Mouse (Mus musculus): ENCODE data around the gene Gm17190. TPM values are rescaled to one million over a fixed set of nuclear protein-coding genes. Genes with fewer than 3 reads are reported as not detected.

The Gm17190 gene
- polyA plus RNA-seq, 1 experiment: not detected

GRCm38 (mm10) chr13:96129081-96129480, 47.2 kb downstream of the Gm17190 start:
- no peak for DNase-seq (ENCODE audit: low read depth in 1 of 2, low spot score in 2 of 2)
- TF ChIP-seq POLR2A (IDR thresholded peaks at IDR 0.05; ENCODE audit: low read depth, low read length) (no peak), CTCF (IDR thresholded peaks at IDR 0.05; ENCODE audit: extremely low read depth, insufficient read depth, insufficient read length, insufficient replicate concordance) (no peak)
- Histone ChIP-seq H3K27me3 (ENCODE audit: control insufficient read depth, insufficient read depth, low read length) (peaks cover 10% of the 10 kb centered on the region), H3K4me3 (ENCODE audit: extremely low read depth, insufficient read depth, insufficient read length) (no peak overlapping the region), H3K27ac (ENCODE audit: insufficient read depth, low read length) (no peak overlapping the region), H3K36me3 (ENCODE audit: control insufficient read depth, insufficient read depth, low read length) (no peaks in the 10 kb centered on the region), H3K4me1 (ENCODE audit: control insufficient read depth, insufficient read depth, insufficient read length) (no peaks in the 10 kb centered on the region; the same call in 1 of the 2 replicates)
- WGBS: 81% methylated on average over 3 of the region's 3 CpGs

GRCm38 (mm10) chr13:96131050-96131449, 49.2 kb downstream of the Gm17190 start:
- Histone ChIP-seq H3K4me1 (ENCODE audit: control insufficient read depth, insufficient read depth, insufficient read length) (no peaks in the 10 kb centered on the region; the same call in 1 of the 2 replicates), H3K27me3 (ENCODE audit: control insufficient read depth, insufficient read depth, low read length) (peaks cover 10% of the 10 kb centered on the region), H3K36me3 (ENCODE audit: control insufficient read depth, insufficient read depth, low read length) (no peaks in the 10 kb centered on the region), H3K27ac (ENCODE audit: insufficient read depth, low read length) (no peak overlapping the region), H3K4me3 (ENCODE audit: extremely low read depth, insufficient read depth, insufficient read length) (no peak overlapping the region)
- WGBS: 2% methylated on average over 30 of the region's 30 CpGs
- no peak for DNase-seq (ENCODE audit: low read depth in 1 of 2, low spot score in 2 of 2)
- no peak for TF ChIP-seq CTCF (IDR thresholded peaks at IDR 0.05; ENCODE audit: extremely low read depth, insufficient read depth, insufficient read length, insufficient replicate concordance)
- no peak for TF ChIP-seq POLR2A (IDR thresholded peaks at IDR 0.05; ENCODE audit: low read depth, low read length)

- Histone ChIP-seq H3K36me3 (ENCODE audit: control insufficient read depth, insufficient read depth, low read length) (no peaks in the 10 kb centered on the region), H3K4me1 (ENCODE audit: control insufficient read depth, insufficient read depth, insufficient read length) (no peaks in the 10 kb centered on the region; the same call in 1 of the 2 replicates), H3K27ac (ENCODE audit: insufficient read depth, low read length) (no peak overlapping the region), H3K4me3 (ENCODE audit: extremely low read depth, insufficient read depth, insufficient read length) (no peak overlapping the region), H3K27me3 (ENCODE audit: control insufficient read depth, insufficient read depth, low read length) (peaks cover 10% of the 10 kb centered on the region)
- DNase-seq (ENCODE audit: low read depth in 1 of 2, low spot score in 2 of 2): no peak
- no peak for TF ChIP-seq POLR2A (IDR thresholded peaks at IDR 0.05; ENCODE audit: low read depth, low read length)
- TF ChIP-seq CTCF (IDR thresholded peaks at IDR 0.05; ENCODE audit: extremely low read depth, insufficient read depth, insufficient read length, insufficient replicate concordance): no peak
- WGBS: 3% methylated on average over 19 of the region's 19 CpGs
Measured at GRCm38 (mm10) chr13:96131911-96132310, 50.1 kb downstream of the Gm17190 start.

GRCm38 (mm10) chr13:96132401-96132816, 50.6 kb downstream of the Gm17190 start, which contains the start of gene Sv2c:
Gene Sv2c (minus strand): TSS chr13:96132577.
- TF ChIP-seq POLR2A (IDR thresholded peaks at IDR 0.05; ENCODE audit: low read depth, low read length) (no peak), CTCF (IDR thresholded peaks at IDR 0.05; ENCODE audit: extremely low read depth, insufficient read depth, insufficient read length, insufficient replicate concordance) (no peak)
- no peak for DNase-seq (ENCODE audit: low read depth in 1 of 2, low spot score in 2 of 2)
- 3% methylated on average over 44 of the region's 44 CpGs for WGBS
- Histone ChIP-seq H3K27me3 (ENCODE audit: control insufficient read depth, insufficient read depth, low read length) (peaks cover 10% of the 10 kb centered on the region), H3K27ac (ENCODE audit: insufficient read depth, low read length) (no peak within 1 kb of the TSS), H3K36me3 (ENCODE audit: control insufficient read depth, insufficient read depth, low read length) (no peaks in the 10 kb centered on the region), H3K4me3 (ENCODE audit: extremely low read depth, insufficient read depth, insufficient read length) (no peak within 1 kb of the TSS), H3K4me1 (ENCODE audit: control insufficient read depth, insufficient read depth, insufficient read length) (no peaks in the 10 kb centered on the region; the same call in 1 of the 2 replicates)

Other genes with a start within 250 kb of the Gm17190 start
- 2.1 and 2.3 TPM in 2 replicates for gene Iqgap2, start 190.1 kb upstream of the Gm17190 start, polyA plus RNA-seq (2012; rRNA removed)
- 0.05 and 0.18 TPM in 2 replicates for gene Gm20075, start 678 bp upstream of the Gm17190 start, polyA plus RNA-seq (2012; rRNA removed)
- gene Sv2c, start 50.5 kb downstream of the Gm17190 start, polyA plus RNA-seq (2012; rRNA removed): 0.07 and 0.18 TPM in 2 replicates